Mouse (Mus musculus): Measurements from ENCODE around the gene Gchfr.
A peak's percentile ranks its signal among the peaks of the same experiment; 100 is the strongest.

The Gchfr gene

GRCm38 (mm10) chr2:119166901-119167865 lies at the start of gene Gchfr:
Gchfr (plus strand) TSS chr2:119167773.
- peak; percentile 86 for DNase-seq

GRCm38 (mm10) chr2:119136346-119136898 lies 31.2 kb upstream of the Gchfr start:
- DNase-seq, result no peak

GRCm38 (mm10) chr2:119145199-119145598 lies 22.4 kb upstream of the Gchfr start:
- DNase-seq, result peak; percentile 11

- no peak for DNase-seq
Measured at GRCm38 (mm10) chr2:119146435-119146834, 21.1 kb upstream of the Gchfr start.

DNA sequence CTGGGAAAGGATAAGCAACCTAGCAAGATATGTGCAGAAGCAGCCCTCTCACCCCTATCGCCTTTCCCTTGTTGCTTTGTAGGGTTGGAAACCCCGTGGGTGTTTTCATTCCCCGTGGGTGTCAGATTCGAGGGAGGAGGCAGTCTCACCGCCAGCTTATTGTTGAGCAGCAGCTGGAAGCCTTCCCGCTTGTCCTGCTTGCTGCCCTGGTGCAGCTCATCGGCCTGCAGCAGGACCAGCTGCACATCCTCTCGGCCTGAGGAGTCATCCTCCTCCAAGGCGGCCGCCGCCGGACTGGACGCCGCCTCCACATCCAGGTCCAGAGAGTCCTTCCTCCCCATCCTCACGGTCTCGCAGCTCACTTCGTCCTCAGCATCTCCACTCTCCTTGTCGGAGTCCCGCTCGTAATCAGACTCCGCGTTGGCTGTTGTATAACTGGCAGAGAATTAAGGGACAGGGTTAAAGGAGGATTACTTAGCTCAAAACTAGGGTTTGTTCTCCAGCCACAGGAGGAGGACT lies 20.4 kb upstream of the Gchfr start:
- DNase-seq, result no peak

GRCm38 (mm10) chr2:119147775-119148174 lies 19.8 kb upstream of the Gchfr start:
- DNase-seq, result no peak

GRCm38 (mm10) chr2:119152255-119152654 lies 15.3 kb upstream of the Gchfr start:
- DNase-seq, result no peak

DNA sequence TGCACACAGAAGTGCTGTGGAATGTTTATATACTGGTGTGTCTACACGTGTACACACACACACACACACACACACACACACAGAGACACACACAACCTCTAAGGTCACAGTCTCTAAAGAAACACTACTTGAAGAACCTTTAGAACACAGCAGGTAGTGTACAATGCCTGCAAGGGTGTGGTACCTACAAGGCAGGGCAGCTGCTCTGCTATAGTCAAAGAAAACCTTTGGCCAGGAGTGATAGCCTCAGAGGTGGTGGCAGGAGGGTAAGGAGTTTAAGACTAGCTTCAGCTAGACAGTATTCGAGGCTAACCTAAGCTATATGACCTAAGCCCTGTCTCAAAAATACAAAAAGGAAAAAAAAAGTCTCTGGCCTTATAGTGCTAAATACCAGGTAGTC lies 12.9 kb upstream of the Gchfr start:
- no peak for DNase-seq

- DNase-seq, result no peak
Measured at GRCm38 (mm10) chr2:119155388-119155787, 12.2 kb upstream of the Gchfr start.

DNA sequence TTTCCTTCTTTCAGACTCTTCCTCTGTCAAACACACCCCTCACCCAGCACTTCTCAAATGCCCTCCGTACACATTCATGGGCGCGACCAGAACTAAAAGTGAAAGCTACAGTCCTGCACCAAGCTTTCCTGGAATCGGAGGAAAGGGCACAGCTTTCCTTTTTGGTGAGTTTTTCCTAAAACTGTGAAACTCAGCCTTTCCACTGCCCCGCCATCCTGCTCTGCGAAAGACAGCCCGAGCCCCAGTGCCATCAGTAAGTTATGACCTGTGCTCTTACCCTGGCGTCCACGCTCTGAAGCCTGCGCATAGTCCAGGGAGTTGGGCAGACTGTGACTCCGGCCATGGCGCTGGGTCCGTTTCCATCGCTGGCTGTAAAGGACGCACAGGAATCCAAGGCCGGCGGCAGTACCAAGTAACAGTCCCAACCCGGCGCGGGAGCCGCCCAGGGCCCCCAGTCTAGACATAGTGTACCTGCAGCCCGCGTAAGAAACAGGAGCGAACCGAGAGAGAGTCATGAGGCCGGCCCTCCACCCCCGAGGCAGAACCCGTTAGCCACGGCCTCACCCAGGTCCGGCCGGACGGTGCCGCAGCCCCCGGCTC lies 11.4 kb upstream of the Gchfr start:
- DNase-seq, result no peak

GRCm38 (mm10) chr2:119156681-119157572 lies 10.6 kb upstream of the Gchfr start, which contains the start of gene Rmdn3:
Rmdn3 (minus strand) TSS chr2:119157034.
- DNase-seq, result peak; percentile 97

- DNase-seq, result no peak
Measured at GRCm38 (mm10) chr2:119157836-119158235, 9.7 kb upstream of the Gchfr start.

DNA sequence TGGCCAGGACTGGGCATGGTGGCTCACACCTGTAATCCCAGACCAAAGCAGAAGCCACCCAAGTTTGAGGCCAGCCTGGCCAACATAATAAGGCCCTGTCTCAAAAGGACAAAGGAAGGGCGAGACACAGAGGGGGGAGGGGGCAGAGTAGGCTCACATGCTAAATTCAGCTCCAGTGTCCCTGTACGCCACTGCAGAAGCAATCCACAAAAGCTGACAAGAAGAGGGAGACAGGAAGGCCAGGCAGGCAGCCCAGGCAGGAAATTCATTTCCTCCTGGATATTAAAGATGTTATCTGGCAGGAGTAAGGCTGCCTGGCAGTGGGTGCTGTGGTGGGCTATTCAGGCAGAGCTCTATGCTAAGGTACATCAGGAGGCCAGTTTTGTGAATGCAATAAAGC lies 6.3 kb upstream of the Gchfr start:
- DNase-seq, result peak; percentile 18

GRCm38 (mm10) chr2:119163135-119163534 lies 4.4 kb upstream of the Gchfr start:
- no peak for DNase-seq

DNA sequence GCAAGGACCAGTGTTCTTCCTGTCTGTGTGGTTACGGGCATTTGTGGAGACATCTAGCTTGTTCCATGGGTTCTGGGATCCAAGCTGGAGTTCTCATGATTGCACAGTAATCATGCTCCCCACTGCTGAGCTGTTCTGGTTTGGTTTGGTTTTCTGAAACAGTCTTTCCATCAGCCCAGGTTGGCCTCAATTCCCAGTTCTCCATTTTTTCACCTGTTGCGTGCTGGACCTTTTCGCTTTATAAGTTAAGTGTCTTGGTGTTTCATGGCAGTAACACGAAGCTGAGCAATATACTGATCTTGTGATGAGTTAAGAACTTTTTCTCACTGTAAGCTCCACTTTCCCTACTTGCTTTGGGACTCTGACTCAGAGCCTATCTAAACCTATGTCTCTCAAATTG lies 3.6 kb upstream of the Gchfr start:
- DNase-seq, result no peak

DNA sequence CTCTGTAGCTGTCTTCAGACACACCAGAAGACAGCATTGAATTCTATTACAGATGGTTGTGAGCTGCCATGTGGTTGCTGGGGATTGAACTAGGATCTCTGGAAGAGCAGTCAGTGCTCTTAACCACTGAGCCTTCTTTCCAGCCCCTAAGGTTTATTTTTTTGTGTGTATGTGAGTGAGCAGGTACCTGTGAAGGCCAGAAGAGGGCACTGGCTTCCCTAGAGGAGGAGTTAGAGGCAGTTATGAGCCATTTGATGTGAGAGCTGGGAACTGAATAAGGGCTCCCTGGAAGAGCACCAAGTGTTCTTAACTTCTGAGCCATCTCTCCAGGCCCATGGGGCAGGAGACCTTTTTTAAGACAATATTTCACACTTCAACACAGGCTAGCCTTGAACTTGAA lies 2.2 kb upstream of the Gchfr start:
- no peak for DNase-seq

DNA sequence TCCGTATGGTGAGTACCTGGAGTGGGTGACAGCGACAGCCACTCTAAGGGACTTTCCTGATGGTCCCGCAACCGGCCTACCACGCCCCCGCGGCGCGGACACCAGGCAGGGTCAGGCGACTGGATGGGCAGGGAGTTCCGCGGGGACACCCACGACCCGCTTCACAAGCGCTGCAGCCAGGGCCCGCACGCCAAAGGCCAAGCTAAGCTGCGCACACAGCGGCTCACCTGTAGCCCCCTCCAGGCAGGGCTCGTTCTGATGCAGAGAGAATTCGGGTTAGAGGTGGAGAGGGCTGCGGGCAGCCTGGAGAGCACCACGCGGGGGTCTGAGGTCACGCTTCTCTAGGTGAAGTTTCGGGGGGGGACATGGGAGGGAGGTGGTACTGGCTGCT lies 288 bp downstream of the Gchfr start:
- no peak for DNase-seq

GRCm38 (mm10) chr2:119170282-119170681 lies 2.7 kb downstream of the Gchfr start:
- no peak for DNase-seq

DNA sequence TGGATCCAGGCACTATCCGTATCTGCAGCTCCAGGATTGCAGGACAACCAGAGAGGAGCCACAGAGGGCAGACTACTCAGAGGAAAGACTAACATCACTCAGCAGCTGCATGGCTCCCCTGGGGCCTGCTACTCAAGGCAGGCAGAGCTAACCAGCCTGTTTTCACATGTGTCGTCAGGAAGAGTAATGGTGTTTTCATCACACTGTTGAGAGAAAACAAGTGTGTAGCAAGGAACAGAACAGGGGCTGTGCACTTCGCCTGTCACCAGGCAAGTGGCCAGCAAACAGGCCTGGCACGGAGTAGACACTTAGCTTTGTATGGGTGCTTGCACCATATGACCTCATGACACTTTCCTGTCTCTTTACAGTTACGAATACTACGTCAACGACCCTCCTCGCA lies 4.0 kb downstream of the Gchfr start:
- DNase-seq, result no peak

DNA sequence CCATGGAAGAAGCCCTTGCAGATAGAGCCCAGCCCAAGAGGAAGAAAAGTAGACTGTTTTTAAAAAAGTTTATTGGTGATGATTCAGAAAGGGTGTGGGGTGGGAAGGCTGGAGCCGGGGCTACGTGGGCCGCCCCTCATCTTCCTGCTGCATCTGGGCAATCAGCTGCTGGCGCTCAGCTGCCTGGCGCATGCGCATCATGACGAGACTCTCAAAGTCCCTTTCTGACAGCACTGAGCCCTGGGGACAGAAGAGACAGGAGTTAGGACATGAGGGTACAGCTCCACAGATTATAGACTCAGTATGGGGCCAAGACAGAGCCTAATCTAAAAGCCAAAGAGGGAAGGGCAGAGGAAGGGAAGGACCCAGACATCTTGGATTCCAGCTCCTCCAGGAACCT lies 4.9 kb downstream of the Gchfr start:
- no peak for DNase-seq

- DNase-seq, result peak; percentile 63
Measured at GRCm38 (mm10) chr2:119172862-119173576, 5.4 kb downstream of the Gchfr start.
